Mouse (Mus musculus) forebrain, postnatal 0 days (tissue): Measurements from ENCODE around the gene Ghitm. TPM values are rescaled to one million over a fixed set of nuclear protein-coding genes. Genes with fewer than 3 reads are reported as not detected.
"Not testable (repeated sequence)": the region's sequence is repeated elsewhere in the genome, so short reads cannot be mapped to it uniquely, and the experiment has no call there.

Experiments
- ATAC-seq: fragments of 200-750 bp; cut with Nextera tagmentation; 2 replicates; pipeline ENCODE4 v1.8.0; 2017; ENCODE audit warnings: mild to moderate bottlenecking, moderate library complexity
- DNase-seq: peaks from one replicate; pipeline ENCODE4 v3.0.0-alpha.2; 2015
- H3K27ac ChIP-seq: fragments of 300-500 bp; sonication (generic); 2 replicates; pipeline ENCODE4 v1.5.1; 2014; ENCODE audit warnings: low read depth, mild to moderate bottlenecking, antibody characterized with exemption, low read length, moderate library complexity, mixed read lengths
- H3K27me3 ChIP-seq: fragments of 300-500 bp; sonication (generic); 2 replicates; pipeline ENCODE4 v1.6.1; 2014; ENCODE audit warnings: mild to moderate bottlenecking, low read length, mixed read lengths; ENCODE audit not compliant: insufficient read depth
- H3K36me3 ChIP-seq: fragments of 300-500 bp; sonication (generic); 2 replicates; pipeline ENCODE4 v1.6.1; 2014; ENCODE audit warnings: mild to moderate bottlenecking, moderate library complexity; ENCODE audit not compliant: insufficient read depth
- H3K4me1 ChIP-seq: fragments of 300-500 bp; sonication (generic); 2 replicates; pipeline ENCODE4 v1.6.1; 2014; ENCODE audit warnings: antibody characterized with exemption; ENCODE audit not compliant: insufficient read depth
- H3K4me2 ChIP-seq: fragments of 300-500 bp; sonication (generic); 2 replicates; pipeline ENCODE4 v1.6.1; 2014; ENCODE audit warnings: low read depth, mild to moderate bottlenecking, moderate library complexity
- H3K4me3 ChIP-seq: fragments of 300-500 bp; sonication (generic); 2 replicates; pipeline ENCODE4 v1.5.1; 2014; ENCODE audit warnings: low read depth, low read length, mixed read lengths
- H3K9ac ChIP-seq: fragments of 300-500 bp; sonication (generic); 2 replicates; pipeline ENCODE4 v1.6.1; 2014; ENCODE audit warnings: mild to moderate bottlenecking
- H3K9me3 ChIP-seq: fragments of 300-500 bp; sonication (generic); 2 replicates; pipeline ENCODE4 v1.6.1; 2016; ENCODE audit warnings: low read length
- CTCF ChIP-seq: sonication (generic); IDR thresholded peaks from 2 replicates; pipeline ENCODE4 v1.5.1; 2016; ENCODE audit warnings: antibody characterized with exemption, control low read depth, low read depth
- WGBS: fragments of 180-500 bp; shearing (Covaris S2); extraction: QIAGEN DNeasy Blood & Tissue Kit; methylation state at CpG from one replicate; pipeline ENCODE4 v1.1.7; 2014; 5-methylcytosine and 5-hydroxymethylcytosine counted together
- polyA plus RNA-seq: library from polyadenylated mRNA; unstranded; fragments of >200 nt; fragmentation: Nextera tagmentation; extraction: Ambion mirVana; gene quantifications from 2 replicates; pipeline ENCODE4 v1.2.1, GENCODE M21; 2015
- total RNA-seq: library from RNA; depleted of rRNA; stranded (reverse); fragments of >200 nt; gene quantifications from 2 replicates; pipeline ENCODE4 v1.2.3, GENCODE M21; 2014

Ghitm gene
- total and polyA plus RNA-seq, 2 experiments from 2014 or later: 70.2 to 187 TPM

DNA sequence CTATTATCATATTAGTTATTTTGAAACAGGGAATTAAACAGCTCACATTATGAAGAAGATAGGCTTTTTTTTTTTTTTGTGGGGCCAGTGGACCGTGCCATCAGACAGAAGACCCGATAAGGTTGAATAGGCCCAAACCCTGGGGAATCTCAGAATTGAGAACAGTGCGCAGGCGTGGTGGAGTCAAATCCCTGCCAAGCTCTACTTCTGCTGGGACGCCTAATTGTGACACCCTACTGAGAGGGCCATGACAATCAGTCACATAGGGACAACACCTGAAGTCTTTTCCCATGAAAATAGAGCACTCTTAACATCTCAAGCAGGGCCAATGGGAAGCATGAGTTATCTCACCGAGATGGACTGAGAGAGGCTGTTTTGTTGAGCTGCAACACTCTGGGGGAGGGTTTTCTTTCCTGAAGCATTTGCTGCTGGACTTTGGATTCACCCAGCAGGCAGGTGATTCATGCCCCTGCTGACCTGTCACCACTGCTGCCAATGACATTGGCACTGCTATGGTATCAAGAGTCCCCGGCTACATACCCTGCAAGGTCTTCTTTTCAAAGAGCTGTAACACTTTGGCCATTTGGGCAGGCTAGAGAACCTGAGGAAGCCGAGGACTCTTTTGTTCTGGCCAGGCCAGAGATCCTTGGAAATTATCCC is 4.1 kb upstream of the Ghitm start:
- 49% methylated on average over 8 of the region's 8 CpGs for WGBS
- TF ChIP-seq CTCF: no peak
- Histone ChIP-seq H3K27ac (no peak overlapping the region), H3K4me3 (no peak overlapping the region), H3K9ac (no peak overlapping the region), H3K4me1 (peaks cover 1% of the 10 kb centered on the region; the same call in 1 of the 2 replicates), H3K9me3 (no peaks in the 10 kb centered on the region), H3K36me3 (no peaks in the 10 kb centered on the region), H3K27me3 (no peaks in the 10 kb centered on the region), H3K4me2 (no peak overlapping the region)
- no peak for ATAC-seq
- DNase-seq: no peak

DNA sequence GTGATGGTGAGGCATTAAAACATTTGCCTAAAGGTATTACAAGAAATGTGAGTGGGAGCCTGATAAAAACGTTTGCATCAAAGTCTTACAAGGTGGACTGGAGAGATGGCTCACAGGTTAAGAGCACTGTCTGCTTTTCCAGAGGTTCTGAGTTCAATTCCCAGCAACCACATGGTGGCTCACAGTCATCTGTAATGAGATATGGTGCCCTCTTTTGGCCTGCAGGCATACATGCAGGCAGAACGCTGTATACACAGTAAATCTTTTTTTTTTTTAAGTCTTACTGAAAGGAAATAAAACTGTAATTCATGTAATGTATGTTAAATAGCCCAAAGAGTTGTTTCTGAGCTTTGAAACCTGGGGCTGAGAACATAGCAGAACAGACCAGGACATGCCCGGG is 2.5 kb upstream of the Ghitm start:
- DNase-seq, ATAC-seq: not testable (repeated sequence)
- 71% methylated on average over 2 of the region's 3 CpGs for WGBS

DNA sequence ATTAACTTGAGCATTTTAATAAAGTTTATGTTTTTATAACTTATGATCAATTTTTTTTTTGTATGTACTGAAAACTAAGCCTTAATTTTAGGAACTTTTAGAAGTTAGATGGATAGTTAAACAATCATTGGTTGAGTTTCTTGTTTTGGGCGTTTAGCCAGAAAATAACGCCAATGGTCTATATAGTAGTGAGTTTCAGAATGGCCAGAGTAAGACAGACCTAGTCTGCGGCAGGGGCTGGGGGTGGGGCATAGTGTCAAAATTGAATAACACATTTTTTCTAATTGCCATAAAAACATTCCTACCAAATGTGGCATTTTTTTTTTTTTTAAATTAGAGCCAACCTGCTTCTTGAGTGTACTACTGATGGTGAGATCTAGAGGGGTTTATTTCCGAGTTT is 1.0 kb upstream of the Ghitm start:
- peaks cover 9% of the 10 kb centered on the region for H3K36me3 ChIP-seq
- no peak for DNase-seq
- H3K27ac ChIP-seq: no peak overlapping the region
- no peak overlapping the region for H3K4me3 ChIP-seq
- ATAC-seq: no peak
- H3K9ac ChIP-seq: no peak overlapping the region
- no peak overlapping the region for H3K4me2 ChIP-seq
- H3K27me3 ChIP-seq: no peaks in the 10 kb centered on the region
- 78% methylated on average over 4 of the region's 4 CpGs for WGBS
- no peak for TF ChIP-seq CTCF
- peaks cover 4% of the 10 kb centered on the region; the same call in 1 of the 2 replicates for H3K4me1 ChIP-seq
- no peaks in the 10 kb centered on the region for H3K9me3 ChIP-seq

More for the DNA sequence above, 2.5 kb upstream of the Ghitm start:
- not testable (repeated sequence) for H3K27ac ChIP-seq, H3K36me3 ChIP-seq, H3K9me3 ChIP-seq, H3K4me3 ChIP-seq, H3K9ac ChIP-seq, H3K27me3 ChIP-seq, H3K4me2 ChIP-seq, H3K4me1 ChIP-seq
- 0 out of 2 replicates have a peak, but pooled peaks have one; percentile 7 for TF ChIP-seq CTCF

GRCm38 (mm10) chr14:37135671-37136070 is 599 bp upstream of the Ghitm start:
- no peaks in the 10 kb centered on the region for H3K27me3 ChIP-seq
- no peaks in the 10 kb centered on the region for H3K9me3 ChIP-seq
- H3K36me3 ChIP-seq: peaks cover 9% of the 10 kb centered on the region
- no peak for TF ChIP-seq CTCF
- no peak for DNase-seq
- H3K27ac ChIP-seq: peak overlapping the region; percentile 62; the same call in 1 of the 2 replicates
- peak overlapping the region; percentile 62 for H3K4me2 ChIP-seq
- H3K4me1 ChIP-seq: peaks cover 4% of the 10 kb centered on the region; the same call in 1 of the 2 replicates
- WGBS: under 1% methylated on average over 10 of the region's 10 CpGs
- H3K4me3 ChIP-seq: peak overlapping the region; percentile 92
- ATAC-seq: no peak
- peak overlapping the region; percentile 91 for H3K9ac ChIP-seq

- Histone ChIP-seq H3K4me3 (peak overlapping the region; percentile 92), H3K9me3 (no peaks in the 10 kb centered on the region), H3K27ac (peak overlapping the region; percentile 84), H3K4me1 (peaks cover 4% of the 10 kb centered on the region; the same call in 1 of the 2 replicates), H3K4me2 (peak overlapping the region; percentile 55), H3K9ac (peak overlapping the region; percentile 91), H3K27me3 (no peaks in the 10 kb centered on the region), H3K36me3 (peaks cover 17% of the 10 kb centered on the region)
- 4% methylated on average over 40 of the region's 40 CpGs for WGBS
- TF ChIP-seq CTCF: no peak
- DNase-seq (no peak), ATAC-seq (no peak; the same call in 1 of the 2 replicates)
Observed at GRCm38 (mm10) chr14:37134304-37135126, 557 bp downstream of the Ghitm start.

- ATAC-seq: 0 out of 2 replicates have a peak, but pooled peaks have one; percentile 27
- peak; percentile 77 for TF ChIP-seq CTCF
- peaks cover 60% of the 10 kb centered on the region for H3K36me3 ChIP-seq
Observed at GRCm38 (mm10) chr14:37127652-37128051, 7.4 kb downstream of the Ghitm start.

GRCm38 (mm10) chr14:37119233-37119632 is 15.8 kb downstream of the Ghitm start:
- Histone ChIP-seq H3K4me2 (no peak overlapping the region), H3K4me1 (no peaks in the 10 kb centered on the region), H3K27ac (no peak overlapping the region), H3K9me3 (no peaks in the 10 kb centered on the region), H3K9ac (no peak overlapping the region), H3K4me3 (no peak overlapping the region), H3K27me3 (no peaks in the 10 kb centered on the region), H3K36me3 (peaks cover 26% of the 10 kb centered on the region)
- ATAC-seq (no peak), DNase-seq (no peak)
- TF ChIP-seq CTCF: no peak
- 98% methylated on average over 4 of the region's 4 CpGs for WGBS

More at GRCm38 (mm10) chr14:37127652-37128051, 7.4 kb downstream of the Ghitm start:
- 35% methylated on average over 4 of the region's 4 CpGs for WGBS
- H3K9me3 ChIP-seq: no peaks in the 10 kb centered on the region
- no peak overlapping the region for H3K4me2 ChIP-seq
- H3K27me3 ChIP-seq: no peaks in the 10 kb centered on the region
- no peaks in the 10 kb centered on the region for H3K4me1 ChIP-seq
- H3K9ac ChIP-seq: no peak overlapping the region
- DNase-seq: peak; percentile 73
- no peak overlapping the region for H3K27ac ChIP-seq
- no peak overlapping the region for H3K4me3 ChIP-seq
